Mouse (Mus musculus) left cerebral cortex, postnatal 4 days (tissue): ENCODE results near the gene Fbxw7. TPM values are rescaled to one million over a fixed set of nuclear protein-coding genes. Genes with fewer than 3 reads are reported as not detected.
A peak's percentile ranks its signal among the peaks of the same experiment; 100 is the strongest.

Experiments
- DNase-seq: peaks from one replicate; pipeline ENCODE4 v3.0.0-alpha.2; 2022
- intact Hi-C: fragments of 180-260 bp; cut with DNase I; formaldehyde crosslinking; loops from one replicate; pipeline ENCODE4 v1.15.1; 2025
- total RNA-seq, 2 experiments: library from RNA; stranded (reverse); gene quantifications; 2 replicates each; pipeline ENCODE4 v1.2.3; 2021

Fbxw7 gene
- total RNA-seq, 2 experiments from 2014 or later: 124 to 133 TPM

DNA sequence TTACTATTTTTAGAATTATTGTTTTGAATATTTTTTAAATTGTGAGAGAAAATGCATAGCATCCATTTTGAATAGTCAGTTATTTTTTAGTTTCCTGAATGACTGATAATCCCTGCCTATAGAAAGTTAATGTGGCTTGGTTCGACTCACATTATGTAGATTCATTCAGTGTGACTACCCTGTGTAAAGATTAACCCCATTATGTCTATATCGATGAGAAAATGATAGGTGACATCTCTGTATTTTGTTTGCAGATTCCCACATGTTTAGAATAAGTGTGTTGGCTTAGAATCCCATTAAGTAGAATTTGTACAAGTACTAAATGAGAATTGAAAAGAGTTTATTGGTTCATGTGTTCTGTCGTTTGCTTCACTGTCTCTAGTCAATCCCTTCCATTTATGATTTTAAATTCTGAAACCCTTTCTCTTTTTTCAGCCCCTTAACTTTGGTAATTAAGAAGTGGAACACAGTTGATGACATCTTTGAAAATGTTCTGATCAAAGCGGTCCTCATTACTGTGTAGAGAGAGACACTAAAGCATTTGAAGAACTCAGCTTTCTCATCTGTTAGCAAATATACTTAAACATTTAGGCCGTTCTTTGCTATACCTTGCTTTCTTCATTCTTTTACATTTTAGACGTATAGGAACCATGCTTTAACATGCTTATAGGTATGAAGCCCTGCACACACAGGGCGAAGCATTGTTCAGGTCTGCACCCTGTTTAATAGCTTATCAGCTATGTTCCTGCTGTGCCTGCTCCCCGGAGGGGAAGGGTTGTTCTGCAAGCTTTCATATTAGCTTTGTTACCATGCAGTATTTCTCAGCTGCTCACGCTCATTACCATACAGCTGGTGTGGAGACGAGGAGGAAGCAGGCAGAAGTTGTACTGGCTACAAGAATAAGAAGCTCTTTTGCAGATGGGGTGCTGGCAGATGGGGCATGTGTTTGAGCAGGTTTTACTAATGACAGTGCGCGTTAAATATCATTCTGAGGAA lies 122.6 kb downstream of the Fbxw7 start:
- peak; percentile 40 for DNase-seq
- intact Hi-C loops: loop anchor here (10.0 kb wide), 1 partner anchor 1197 kb away; no protein-coding TSS in a partner anchor

DNA sequence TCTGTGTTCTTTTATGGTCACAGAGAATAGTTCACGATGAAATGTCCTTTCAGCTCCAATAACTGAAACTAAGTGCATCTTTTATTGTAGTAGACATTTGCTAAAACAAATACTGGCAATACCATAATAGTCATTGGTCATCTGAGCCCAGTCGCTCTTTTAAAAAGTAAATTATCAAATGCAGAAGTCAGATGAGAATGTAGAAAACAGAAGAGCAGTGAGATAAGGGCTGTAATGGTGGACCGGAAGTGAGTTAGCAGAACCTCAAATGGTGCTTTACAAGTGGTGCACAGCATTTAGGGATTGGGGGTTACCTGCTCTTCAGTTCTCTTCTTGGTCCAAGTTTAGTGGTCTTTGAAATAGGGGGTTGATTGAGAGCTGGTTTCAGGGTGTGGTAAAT lies 129.9 kb downstream of the Fbxw7 start:
- DNase-seq: no peak
- intact Hi-C loops: no loop called here

DNA sequence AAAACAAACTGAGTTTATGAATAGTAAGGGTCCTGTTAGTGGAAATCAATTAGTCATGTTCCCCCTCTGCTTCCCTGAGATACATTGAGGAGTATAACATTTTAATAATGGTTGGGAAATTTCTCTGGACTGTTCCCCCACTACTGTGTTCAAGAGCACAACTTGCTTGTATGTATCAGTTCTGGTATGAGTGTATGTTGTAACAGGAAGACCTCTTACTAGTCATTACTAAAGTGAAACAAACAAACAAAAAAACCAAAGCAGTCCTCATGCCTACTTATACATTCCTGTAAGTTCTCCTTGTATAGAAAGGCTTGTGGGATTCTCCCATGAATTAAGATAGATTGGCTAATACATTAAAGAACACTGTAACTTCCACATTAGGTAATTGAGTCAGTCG lies 131.3 kb downstream of the Fbxw7 start:
- intact Hi-C loops: no loop called here
- no peak for DNase-seq

DNA sequence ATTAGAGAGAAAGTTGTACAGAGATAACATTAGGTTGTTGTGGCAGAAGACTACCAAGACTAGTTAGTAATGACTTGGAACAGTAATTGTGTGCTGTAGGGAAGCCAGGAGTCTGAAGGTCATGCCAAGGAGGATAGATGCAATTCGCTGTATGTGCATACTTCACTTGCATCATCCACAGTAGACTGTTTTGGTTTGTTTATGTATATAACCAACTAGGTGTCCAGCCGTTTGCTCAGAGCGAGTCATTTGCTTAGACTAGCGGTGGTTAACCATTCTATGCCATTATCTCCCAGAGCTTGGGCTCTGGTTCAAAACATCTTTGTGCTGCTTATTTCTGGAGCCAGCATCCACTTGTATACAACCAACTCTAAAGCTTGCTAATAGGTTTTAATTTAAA lies 134.3 kb downstream of the Fbxw7 start:
- intact Hi-C loops: no loop called here
- DNase-seq: no peak

DNA sequence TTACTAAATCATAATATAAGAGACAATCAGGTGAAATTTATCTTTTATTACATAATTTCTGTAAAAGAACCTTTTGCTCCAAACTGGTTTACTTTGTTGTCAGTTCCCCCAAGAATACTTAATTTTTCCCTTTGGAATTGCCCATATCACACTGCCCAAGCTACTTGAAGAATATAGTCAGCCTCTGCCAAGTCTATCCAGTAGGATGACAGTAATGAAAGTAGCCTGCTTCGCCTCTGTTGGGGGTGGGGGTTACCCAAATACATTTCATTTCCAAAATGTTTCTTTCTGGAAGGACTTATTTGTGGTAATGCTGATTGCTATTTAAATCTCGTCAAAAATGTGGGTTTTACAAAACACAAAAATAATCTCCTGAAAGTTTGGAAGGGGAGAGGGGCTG lies 136.6 kb downstream of the Fbxw7 start:
- no peak for DNase-seq
- intact Hi-C loops: loop anchor here (5.0 to 10.0 kb wide), 2 partner anchors 413 to 621 kb away; partner anchors contain the start of gene Gatb

DNA sequence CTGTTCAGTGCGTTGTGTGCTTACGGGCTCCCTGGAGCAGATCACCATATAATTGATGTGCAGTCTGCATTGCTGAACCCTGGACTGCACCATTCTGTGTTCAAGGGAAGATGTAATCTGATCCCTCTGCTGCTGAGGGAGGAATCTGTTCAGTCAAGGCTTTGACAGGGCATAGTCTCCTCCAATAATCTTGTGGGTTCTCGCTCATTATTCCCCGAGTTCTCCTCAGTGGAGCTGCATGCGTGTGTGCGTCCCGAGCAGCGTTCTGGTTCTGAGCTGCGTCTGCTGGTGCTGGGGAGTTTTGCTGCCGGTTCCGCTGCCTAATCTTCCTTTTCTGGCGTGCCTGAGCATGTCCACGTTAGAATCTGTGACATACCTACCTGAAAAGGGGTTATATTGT lies 137.1 kb downstream of the Fbxw7 start:
- DNase-seq: peak; percentile 65
- intact Hi-C loops: loop anchor here (5.0 to 10.0 kb wide), 2 partner anchors 413 to 620 kb away; partner anchors contain the start of gene Gatb

DNA sequence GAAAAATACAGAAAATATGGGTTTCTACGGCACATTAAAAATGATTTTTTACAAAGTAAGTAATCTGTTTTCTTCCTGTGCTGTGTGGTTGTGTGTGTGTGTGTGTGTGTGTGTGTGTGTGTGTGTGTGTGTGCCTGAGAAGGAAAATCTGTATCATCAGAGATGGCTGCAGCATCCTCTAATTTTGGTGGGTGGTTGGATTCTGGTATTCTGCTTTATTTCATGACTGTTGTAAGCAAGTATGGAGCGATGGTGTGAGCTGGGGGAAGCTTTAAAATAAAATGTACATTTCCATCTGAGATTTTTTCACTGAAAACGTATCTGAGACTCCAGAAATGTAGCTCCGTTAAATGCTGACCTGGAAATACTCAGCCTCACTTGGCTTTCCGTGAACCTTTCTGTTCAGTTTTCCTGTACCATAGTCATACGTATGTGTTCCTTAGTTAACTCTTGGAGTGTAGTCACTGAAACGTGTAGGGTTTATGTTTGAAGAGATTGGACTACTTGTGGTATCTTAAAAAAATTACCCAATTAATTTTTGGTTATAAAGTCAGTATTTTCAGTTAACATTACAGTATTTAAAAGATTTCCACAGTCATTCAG lies 137.6 kb downstream of the Fbxw7 start:
- no peak for DNase-seq
- intact Hi-C loops: loop anchor here (5.0 to 10.0 kb wide), 2 partner anchors 412 to 620 kb away; partner anchors contain the start of gene Gatb

DNA sequence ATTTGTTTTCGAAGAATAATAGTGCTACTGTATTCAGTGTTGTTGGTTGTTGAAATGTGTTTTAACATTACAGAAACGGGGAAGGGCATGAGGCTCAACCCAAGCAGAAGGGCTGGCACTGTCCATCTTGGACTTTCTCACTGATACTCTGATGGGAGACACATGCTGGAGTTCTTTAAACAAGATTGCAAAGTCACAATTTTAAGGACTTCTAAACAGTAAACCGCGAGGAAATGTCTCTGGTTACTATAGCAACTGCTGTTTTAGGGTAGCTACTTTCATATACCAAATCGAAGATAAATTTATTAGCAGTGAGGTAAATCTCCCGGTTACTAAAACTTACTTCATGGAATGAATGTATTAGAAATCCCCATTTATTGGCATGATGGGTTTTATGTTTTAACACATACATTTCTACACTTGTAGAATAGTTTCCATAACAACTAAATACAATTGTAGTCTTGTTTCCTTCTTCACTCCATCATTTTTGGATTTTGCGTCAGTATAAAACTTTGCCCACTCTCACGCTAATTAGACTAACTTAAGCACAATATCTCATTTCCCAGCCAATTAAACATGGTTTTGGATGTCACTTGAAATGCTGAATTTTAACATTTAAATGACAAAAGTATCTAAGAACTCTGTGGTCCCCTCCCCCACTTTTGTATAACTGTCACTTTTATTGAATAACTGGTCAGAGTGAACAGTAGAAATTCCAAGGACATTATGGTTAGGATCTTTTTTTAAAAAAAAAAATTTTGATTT lies 140.1 kb downstream of the Fbxw7 start:
- DNase-seq: no peak
- intact Hi-C loops: loop anchor here (10.0 kb wide), 1 partner anchor 410 kb away; no protein-coding TSS in a partner anchor

DNA sequence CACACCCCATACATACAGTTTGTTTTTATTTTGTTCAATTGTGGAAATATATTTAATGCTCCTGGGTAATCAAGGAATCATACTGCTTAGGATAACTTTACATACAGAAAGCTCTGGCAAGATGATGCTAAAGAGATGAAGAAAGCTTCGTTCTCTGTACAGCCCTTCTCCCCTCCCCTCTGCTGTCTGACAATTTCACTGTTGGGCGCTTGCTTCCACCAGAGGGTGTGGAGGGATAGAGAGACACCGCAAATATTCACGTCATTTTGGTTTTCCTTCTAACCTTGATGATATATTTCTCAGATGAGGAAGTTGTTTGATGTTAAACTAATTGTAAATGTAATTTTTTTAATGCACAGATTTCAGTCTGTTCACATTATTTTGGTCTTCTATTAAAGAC lies 140.8 kb downstream of the Fbxw7 start:
- no peak for DNase-seq
- intact Hi-C loops: loop anchor here (10.0 kb wide), 1 partner anchor 409 kb away; no protein-coding TSS in a partner anchor

DNA sequence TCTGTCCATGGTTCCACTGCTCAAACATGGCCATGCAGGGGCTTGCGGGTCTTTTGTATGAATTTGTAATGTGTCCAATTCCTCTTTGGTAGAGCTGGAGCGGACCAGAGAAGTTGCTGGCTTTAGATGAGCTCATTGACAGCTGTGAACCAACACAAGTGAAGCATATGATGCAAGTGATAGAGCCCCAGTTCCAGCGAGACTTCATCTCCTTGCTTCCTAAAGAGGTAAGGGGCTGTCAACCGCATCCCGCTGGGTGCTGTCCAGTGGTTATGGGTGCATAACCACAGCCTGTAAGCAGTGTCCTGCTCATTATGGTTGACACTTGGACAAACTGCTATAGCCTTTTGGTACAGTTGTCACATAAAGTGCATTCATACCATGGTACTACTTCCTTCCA lies 150.1 kb downstream of the Fbxw7 start:
- DNase-seq: no peak
- intact Hi-C loops: no loop called here

DNA sequence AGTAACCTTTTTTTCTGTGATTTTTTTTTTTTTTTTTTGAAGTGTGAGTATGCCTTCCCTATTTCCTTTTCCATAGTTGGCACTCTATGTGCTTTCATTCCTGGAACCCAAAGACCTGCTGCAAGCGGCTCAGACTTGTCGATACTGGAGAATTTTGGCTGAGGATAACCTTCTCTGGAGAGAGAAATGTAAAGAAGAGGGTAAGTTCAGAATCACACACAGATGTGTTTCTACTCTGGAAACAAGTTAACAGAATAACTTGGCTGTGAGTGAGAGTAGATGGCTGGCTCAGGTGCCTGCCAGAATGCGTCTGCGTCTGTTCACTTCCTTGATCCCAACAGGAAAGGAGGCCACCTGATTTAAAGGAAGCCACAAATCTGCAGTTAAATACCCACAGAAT lies 152.3 kb downstream of the Fbxw7 start:
- intact Hi-C loops: no loop called here
- no peak for DNase-seq

DNA sequence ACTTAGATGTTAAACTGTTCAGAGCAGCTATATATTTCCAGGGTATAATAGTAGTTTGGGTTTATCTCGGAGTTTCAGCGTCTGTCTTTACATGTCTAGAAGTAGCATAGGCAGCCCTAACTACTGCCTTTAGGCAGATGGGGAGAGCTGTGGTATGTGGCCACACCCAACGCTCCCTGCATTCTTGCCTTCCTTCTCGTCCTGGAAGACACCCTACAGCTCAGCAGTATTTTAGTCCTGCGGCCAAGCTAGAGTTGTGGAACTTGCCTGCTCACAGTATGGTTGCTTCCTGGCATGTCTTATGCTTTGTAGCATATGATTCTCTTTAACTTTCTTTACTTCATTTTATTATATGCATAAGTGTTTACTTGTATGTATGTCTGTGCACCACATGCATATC lies 156.5 kb downstream of the Fbxw7 start:
- DNase-seq: no peak
- intact Hi-C loops: loop anchor here (10.0 kb wide), 1 partner anchor 173 kb away; no protein-coding TSS in a partner anchor

DNA sequence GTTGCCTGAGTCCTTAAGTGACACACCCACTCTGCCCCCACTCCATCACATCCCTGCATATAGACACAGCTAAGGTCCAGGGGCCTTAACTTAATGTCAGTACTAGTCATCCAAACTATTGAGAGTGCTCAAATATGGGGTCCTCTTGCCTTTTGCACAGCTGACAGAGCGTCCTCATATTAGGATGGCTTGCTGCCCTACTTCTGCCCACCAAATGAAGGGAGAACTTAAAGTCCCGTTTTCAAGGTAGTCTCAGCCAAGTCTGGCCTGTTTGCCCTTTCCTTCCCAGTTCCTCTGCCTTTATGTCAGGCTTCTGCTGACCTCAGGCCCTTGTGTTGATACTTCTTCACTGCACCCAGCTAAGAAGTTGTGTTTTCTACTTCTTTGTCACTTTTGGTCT lies 157.8 kb downstream of the Fbxw7 start:
- intact Hi-C loops: loop anchor here (10.0 kb wide), 1 partner anchor 172 kb away; no protein-coding TSS in a partner anchor
- no peak for DNase-seq

DNA sequence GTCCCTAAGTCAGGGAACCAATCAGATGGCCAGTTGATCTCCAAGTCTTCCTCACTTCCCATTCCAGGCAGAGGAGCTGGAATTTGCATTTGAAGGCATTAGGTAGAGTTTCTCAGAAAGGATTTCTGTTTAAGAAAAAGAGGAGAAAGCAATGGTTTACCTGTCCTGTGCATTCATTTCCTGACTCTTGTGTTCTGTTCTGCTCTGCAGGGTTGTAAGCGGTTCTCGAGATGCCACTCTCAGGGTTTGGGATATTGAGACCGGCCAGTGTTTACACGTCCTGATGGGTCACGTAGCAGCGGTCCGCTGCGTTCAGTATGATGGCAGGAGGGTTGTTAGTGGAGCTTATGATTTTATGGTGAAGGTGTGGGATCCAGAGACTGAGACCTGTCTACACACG lies 159.1 kb downstream of the Fbxw7 start:
- intact Hi-C loops: loop anchor here (10.0 kb wide), 1 partner anchor 171 kb away; no protein-coding TSS in a partner anchor
- DNase-seq: no peak

DNA sequence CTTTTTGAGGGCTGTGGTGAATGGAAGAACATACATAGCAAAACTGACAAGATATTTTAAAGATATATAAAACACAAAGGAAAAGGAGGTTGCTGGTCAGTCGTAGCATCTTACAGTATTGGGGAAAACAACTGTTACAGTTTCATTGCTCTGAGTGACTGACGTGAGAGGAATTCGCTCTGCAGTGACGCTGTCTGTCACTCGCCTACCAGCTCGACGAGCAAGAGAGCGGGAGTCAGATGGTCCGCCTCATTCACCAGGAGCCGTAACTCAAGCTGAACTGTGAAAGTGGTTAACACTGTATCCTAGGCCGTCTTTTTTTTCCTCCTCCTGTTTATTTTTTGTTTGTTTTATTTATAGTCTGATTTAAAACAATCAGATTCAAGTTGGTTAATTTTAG lies 163.6 kb downstream of the Fbxw7 start:
- no peak for DNase-seq
- intact Hi-C loops: loop anchor here (10.0 kb wide), 1 partner anchor 166 kb away; no protein-coding TSS in a partner anchor

DNA sequence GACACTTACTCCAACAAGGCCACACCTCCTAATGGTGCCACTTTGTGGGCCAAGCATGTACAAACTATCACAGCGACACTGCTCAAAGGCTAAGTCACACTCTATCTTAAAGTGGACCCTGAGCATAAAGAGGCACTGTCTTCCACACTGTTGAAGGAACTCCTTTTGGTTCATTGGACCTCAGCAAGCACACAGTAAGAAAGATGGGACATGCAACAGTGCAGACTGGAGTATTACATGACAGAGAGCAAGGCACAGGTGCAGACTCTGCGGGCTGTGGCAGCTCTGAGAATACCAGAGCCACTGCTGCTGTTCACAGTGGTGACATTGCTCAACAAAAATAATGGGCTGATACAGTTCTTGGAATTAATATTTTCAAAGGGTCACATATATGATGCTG lies 165.1 kb downstream of the Fbxw7 start:
- intact Hi-C loops: no loop called here
- DNase-seq: no peak

DNA sequence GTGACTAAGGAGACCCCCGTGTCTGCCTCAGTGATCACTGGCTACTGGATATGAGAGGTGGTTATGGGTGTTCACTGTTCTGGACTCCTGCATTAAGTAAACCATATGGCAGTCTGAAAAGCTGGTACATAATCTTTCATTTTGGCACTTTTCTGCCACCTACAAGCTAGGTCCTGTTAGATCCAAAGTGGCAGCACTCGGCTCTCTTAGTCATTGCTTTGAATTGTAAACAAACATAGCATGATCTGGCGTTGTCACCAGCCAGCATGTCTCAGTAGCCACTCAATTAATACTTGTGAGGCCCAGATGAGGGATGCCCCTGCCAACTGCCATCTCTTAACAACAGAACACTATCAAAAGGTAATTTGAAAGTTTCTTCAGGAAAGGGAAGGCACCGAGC lies 167.6 kb downstream of the Fbxw7 start:
- intact Hi-C loops: no loop called here
- no peak for DNase-seq

DNA sequence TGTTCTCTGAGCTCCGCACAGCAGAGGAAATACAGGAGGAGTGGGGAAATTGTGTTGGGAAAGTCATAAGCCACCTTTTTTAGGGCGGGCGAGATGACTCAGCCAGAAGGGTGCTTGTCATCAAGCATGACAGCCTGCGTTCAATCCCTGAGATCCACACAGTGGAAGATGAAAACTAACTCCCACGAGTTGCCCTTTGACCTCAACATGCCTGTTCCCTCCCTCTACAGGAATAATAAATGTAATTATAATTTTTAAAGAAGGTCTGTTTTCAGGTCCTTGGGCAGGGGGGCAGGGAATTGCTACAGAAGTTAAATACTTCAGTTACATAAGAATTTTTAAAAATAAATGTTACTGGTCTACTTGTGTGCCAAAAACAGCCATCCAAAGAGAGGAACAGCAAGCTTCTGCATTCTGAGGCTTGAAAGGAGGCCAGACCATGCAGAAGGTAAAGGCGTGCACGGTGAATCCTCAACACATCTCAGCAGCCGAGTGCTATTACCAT lies 170.1 kb downstream of the Fbxw7 start:
- DNase-seq: no peak
- intact Hi-C loops: no loop called here

DNA sequence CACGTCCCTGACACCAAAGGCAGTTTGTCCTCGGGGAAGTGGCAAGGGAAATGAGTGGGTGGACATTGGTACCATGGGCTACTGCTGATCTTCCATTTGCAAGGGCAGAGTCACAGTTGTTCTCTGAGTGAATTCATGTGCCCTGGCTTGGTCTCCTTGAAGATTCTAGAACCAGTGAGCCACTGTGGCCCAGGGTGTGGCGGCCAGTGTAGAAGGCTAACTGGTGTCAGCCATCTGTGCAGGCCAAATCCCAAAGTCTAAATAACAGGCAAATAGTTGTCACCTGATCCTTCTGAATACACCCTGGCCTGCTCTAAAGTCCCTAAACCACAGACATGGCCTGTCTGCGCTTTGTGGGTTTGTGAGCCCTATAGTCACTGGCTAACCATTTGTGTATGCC lies 173.8 kb downstream of the Fbxw7 start:
- DNase-seq: no peak
- intact Hi-C loops: no loop called here

DNA sequence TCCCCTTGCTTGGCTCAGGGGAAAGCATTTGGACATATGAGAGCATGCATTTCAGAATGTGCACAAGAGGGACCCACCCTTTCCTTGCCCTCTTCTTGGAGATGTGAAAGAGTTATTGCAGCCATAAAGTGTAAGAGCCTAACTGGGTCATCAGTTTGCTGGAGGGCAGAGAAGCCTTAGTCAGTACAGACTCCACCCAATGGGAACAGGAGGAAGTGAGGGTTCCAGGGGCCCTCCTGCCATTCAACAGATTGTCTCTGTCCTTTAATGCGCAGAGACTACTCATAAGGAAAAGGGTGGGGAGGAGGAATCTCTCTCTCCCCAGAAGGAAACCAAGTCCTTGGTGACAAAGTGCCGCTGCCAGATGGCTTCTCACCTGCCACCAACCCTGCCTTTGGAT lies 190.2 kb downstream of the Fbxw7 start:
- DNase-seq: no peak
- intact Hi-C loops: no loop called here
